Mouse (Mus musculus) olfactory bulb, adult 2 months (tissue): ENCODE results near the gene Ncl. TPM values are rescaled to one million over a fixed set of nuclear protein-coding genes. Genes with fewer than 3 reads are reported as not detected.

ENCODE experiments used
- H3K27ac ChIP-seq: fragments of 200-500 bp; 2 replicates; pipeline ENCODE4 v1.5.1; 2012; ENCODE audit warnings: low read depth, low read length; ENCODE audit not compliant: insufficient read depth
- H3K4me1 ChIP-seq: fragments of 200-500 bp; 2 replicates; pipeline ENCODE4 v1.6.1; 2012; ENCODE audit warnings: low read length; ENCODE audit not compliant: control insufficient read depth, insufficient read depth
- H3K4me3 ChIP-seq: fragments of 200-500 bp; 2 replicates; pipeline ENCODE4 v1.5.1; 2012; ENCODE audit warnings: mild to moderate bottlenecking, low read depth, low read length, moderate library complexity; ENCODE audit not compliant: insufficient read depth
- CTCF ChIP-seq: fragments of 200-500 bp; IDR thresholded peaks from 2 replicates; pipeline ENCODE4 v1.5.1; 2012; ENCODE audit warnings: low read depth, mild to moderate bottlenecking, low read length, moderate library complexity; ENCODE audit not compliant: insufficient read depth
- POLR2A ChIP-seq: fragments of 200-500 bp; IDR thresholded peaks from 2 replicates; pipeline ENCODE4 v1.6.1; 2012; ENCODE audit warnings: mild to moderate bottlenecking, low read depth, low read length, moderate library complexity; ENCODE audit not compliant: insufficient read depth
- WGBS: fragments of 180-500 bp; shearing (Covaris S2); methylation state at CpG from one replicate; pipeline ENCODE4 v1.1.7; 2018; 5-methylcytosine and 5-hydroxymethylcytosine counted together
- polyA plus RNA-seq: library from polyadenylated mRNA; stranded (reverse); fragments of >200 nt; gene quantifications from 2 replicates; pipeline ENCODE4 v1.2.4, GENCODE M21; 2012; ENCODE audit warnings: low replicate concordance; ENCODE audit not compliant: missing spikeins, insufficient read depth, insufficient read length

The Ncl gene
- polyA plus RNA-seq, 1 experiment, result 269 TPM

GRCm38 (mm10) chr1:86339156-86339812 lies 19.9 kb downstream of the Ncl start:
- H3K4me3 ChIP-seq, result no peak overlapping the region
- no peak overlapping the region for H3K27ac ChIP-seq
- TF ChIP-seq CTCF (no peak), POLR2A (no peak)
- H3K4me1 ChIP-seq, result no peaks in the 10 kb centered on the region
- WGBS, result 24% methylated on average over 4 of the region's 4 CpGs

GRCm38 (mm10) chr1:86336330-86336729 lies 22.9 kb downstream of the Ncl start:
- WGBS, result 58% methylated on average over 2 of the region's 2 CpGs
- H3K27ac ChIP-seq, result no peak overlapping the region
- no peak overlapping the region for H3K4me3 ChIP-seq
- no peaks in the 10 kb centered on the region for H3K4me1 ChIP-seq
- TF ChIP-seq POLR2A, result no peak
- no peak for TF ChIP-seq CTCF

GRCm38 (mm10) chr1:86320822-86321413 lies 38.3 kb downstream of the Ncl start:
- 85% methylated on average over 6 of the region's 8 CpGs for WGBS
- TF ChIP-seq CTCF (no peak), POLR2A (no peak)

GRCm38 (mm10) chr1:86313772-86314125 lies 45.5 kb downstream of the Ncl start:
- TF ChIP-seq POLR2A (no peak), CTCF (peak; percentile 40; the same call in 1 of the 2 replicates)
- 30% methylated on average over 15 of the region's 15 CpGs for WGBS
- no peak overlapping the region for H3K4me3 ChIP-seq
- no peaks in the 10 kb centered on the region for H3K4me1 ChIP-seq
- H3K27ac ChIP-seq, result no peak overlapping the region

More at GRCm38 (mm10) chr1:86320822-86321413, 38.3 kb downstream of the Ncl start:
- H3K4me3 ChIP-seq, result no peak overlapping the region
- H3K27ac ChIP-seq, result no peak overlapping the region
- H3K4me1 ChIP-seq, result no peaks in the 10 kb centered on the region

- 57% methylated on average over 16 of the region's 16 CpGs for WGBS
- no peak for TF ChIP-seq CTCF
- TF ChIP-seq POLR2A, result no peak
- no peaks in the 10 kb centered on the region for H3K4me1 ChIP-seq
- no peak overlapping the region for H3K27ac ChIP-seq
- no peak overlapping the region for H3K4me3 ChIP-seq
Observed at GRCm38 (mm10) chr1:86313096-86313771, 46.0 kb downstream of the Ncl start.

- Histone ChIP-seq H3K4me3 (no peak overlapping the region), H3K4me1 (no peaks in the 10 kb centered on the region), H3K27ac (no peak overlapping the region)
- no peak for TF ChIP-seq POLR2A
- no peak for TF ChIP-seq CTCF
- WGBS, result 92% methylated on average over 3 of the region's 3 CpGs
Observed at GRCm38 (mm10) chr1:86312269-86312668, 46.9 kb downstream of the Ncl start.

GRCm38 (mm10) chr1:86311467-86312005 lies 47.7 kb downstream of the Ncl start:
- TF ChIP-seq POLR2A, result no peak
- TF ChIP-seq CTCF, result no peak
- H3K4me1 ChIP-seq, result no peaks in the 10 kb centered on the region
- 57% methylated on average over 10 of the region's 10 CpGs for WGBS
- no peak overlapping the region for H3K27ac ChIP-seq
- H3K4me3 ChIP-seq, result no peak overlapping the region

- Histone ChIP-seq H3K4me1 (no peaks in the 10 kb centered on the region), H3K27ac (no peak overlapping the region), H3K4me3 (no peak overlapping the region)
- 50% methylated on average over 15 of the region's 15 CpGs for WGBS
- TF ChIP-seq CTCF, result no peak
- TF ChIP-seq POLR2A, result no peak
Observed at GRCm38 (mm10) chr1:86310536-86311310, 48.5 kb downstream of the Ncl start.
